In the genomic region with DNA sequence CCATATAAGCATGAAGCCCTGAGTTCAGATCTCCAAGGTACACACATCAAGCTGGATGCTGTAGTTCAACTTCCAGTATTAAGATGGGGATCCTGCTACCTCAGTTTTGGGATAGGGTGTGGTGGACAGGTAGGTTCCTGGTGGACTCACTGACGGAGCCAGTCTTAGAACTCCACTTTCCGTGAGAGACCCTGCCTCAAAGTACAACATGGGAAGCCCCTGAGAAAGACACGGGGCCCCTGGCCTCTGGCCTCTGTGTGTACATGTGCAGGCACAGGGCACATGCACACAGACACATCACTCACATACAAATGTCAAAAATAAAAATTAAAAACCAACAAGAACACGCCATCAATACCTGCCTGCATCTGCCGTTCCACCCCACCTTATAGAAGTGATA, we compare ENCODE assay signal across 24 mouse cellular contexts.
"Had no signal": no experiment of that assay in that cellular context is flagged by ENCODE, and none has a peak within 500 bp of the region (broad histone marks: within the 10 kb centered on the region; RNA-seq: fewer than 3 reads in every experiment).

No protein-coding gene starts in this region.

- H3K4me3 ChIP-seq: forebrain, embryonic 15.5 days; heart, adult 2 months; heart, embryonic 13.5 days; hindbrain, embryonic 13.5 days; hindbrain, embryonic 15.5 days; kidney, embryonic 15.5 days; limb, embryonic 13.5 days; limb, embryonic 15.5 days; liver, embryonic 12.5 days had no signal

- H3K27me3 ChIP-seq: forebrain, embryonic 15.5 days; heart, embryonic 13.5 days; hindbrain, embryonic 13.5 days; hindbrain, embryonic 15.5 days; kidney, embryonic 15.5 days; limb, embryonic 13.5 days; limb, embryonic 15.5 days; liver, embryonic 12.5 days had no signal

- H3K4me2 ChIP-seq: forebrain, embryonic 15.5 days; heart, embryonic 13.5 days; hindbrain, embryonic 13.5 days; hindbrain, embryonic 15.5 days; kidney, embryonic 15.5 days; limb, embryonic 13.5 days; limb, embryonic 15.5 days; liver, embryonic 12.5 days had no signal

- H3K4me1 ChIP-seq: forebrain, embryonic 15.5 days; hindbrain, embryonic 13.5 days; hindbrain, embryonic 15.5 days; limb, embryonic 15.5 days had no signal

- H3K36me3 ChIP-seq: forebrain, embryonic 15.5 days; hindbrain, embryonic 13.5 days; hindbrain, embryonic 15.5 days had no signal

- H3K9ac ChIP-seq: forebrain, embryonic 15.5 days; forebrain, postnatal 0 days; heart, embryonic 13.5 days; hindbrain, embryonic 13.5 days; hindbrain, embryonic 15.5 days; kidney, embryonic 15.5 days; limb, embryonic 13.5 days; limb, embryonic 15.5 days; liver, embryonic 12.5 days had no signal

- H3K27ac ChIP-seq: forebrain, embryonic 15.5 days; heart, adult 2 months; heart, embryonic 13.5 days; hindbrain, embryonic 13.5 days; hindbrain, embryonic 15.5 days; hindbrain, postnatal 0 days; kidney, embryonic 15.5 days; kidney, postnatal 0 days; limb, embryonic 13.5 days; limb, embryonic 15.5 days; liver, embryonic 12.5 days had no signal

- DNase-seq: forebrain, postnatal 0 days; gastrocnemius, postnatal 10 days; gastrocnemius, postnatal 36 days; heart, postnatal 14 days; heart, postnatal 36 days; kidney, adult 11 months; kidney, adult 2 months; kidney, adult 9 months; kidney, postnatal 14 days; kidney, postnatal 36 days; layer of hippocampus, adult 9-11 months; layer of hippocampus, postnatal 36 days; left cerebral cortex, postnatal 4 days had no signal

- H3K9me3 ChIP-seq: forebrain, embryonic 15.5 days; heart, embryonic 13.5 days; hindbrain, embryonic 13.5 days; hindbrain, embryonic 15.5 days; kidney, embryonic 15.5 days; limb, embryonic 13.5 days; limb, embryonic 15.5 days; liver, embryonic 12.5 days had no signal

- ATAC-seq: forebrain, embryonic 15.5 days; forebrain, postnatal 0 days; hindbrain, postnatal 0 days; liver, embryonic 12.5 days had no signal
